Mouse (Mus musculus) heart, adult 2 months (tissue): ENCODE data around the gene Kin.

ENCODE experiments used
- CTCF ChIP-seq: fragments of 200-600 bp; IDR thresholded peaks from 2 replicates; pipeline ENCODE4 v1.8.1; 2022; ENCODE audit warnings: antibody characterized with exemption, mild to moderate bottlenecking, moderate library complexity
- POLR2A ChIP-seq: fragments of 200-500 bp; IDR thresholded peaks from 2 replicates; pipeline ENCODE4 v1.6.1; 2011; ENCODE audit warnings: mild to moderate bottlenecking, low read depth, low read length, control low read depth; ENCODE audit not compliant: insufficient read depth

- no peak for TF ChIP-seq POLR2A
- peak; percentile 86 for TF ChIP-seq CTCF
Observed at GRCm38 (mm10) chr2:10101180-10101579, 20.8 kb downstream of the Kin start.
